Mouse (Mus musculus) liver, postnatal 0 days (tissue): ENCODE results near the gene D030056L22Rik. TPM values are rescaled to one million over a fixed set of nuclear protein-coding genes. Genes with fewer than 3 reads are reported as not detected.
"Not testable (repeated sequence)": the region's sequence is repeated elsewhere in the genome, so short reads cannot be mapped to it uniquely, and the experiment has no call there.

Experiments
- ATAC-seq: fragments of 200-750 bp; cut with Nextera tagmentation; 2 replicates; pipeline ENCODE4 v1.8.0; 2017; ENCODE audit warnings: mild to moderate bottlenecking, moderate library complexity
- DNase-seq: peaks from one replicate; pipeline ENCODE4 v3.0.0-alpha.2; 2016
- H3K27ac ChIP-seq: fragments of 300-500 bp; sonication (generic); 2 replicates; pipeline ENCODE4 v1.5.1; 2014; ENCODE audit warnings: antibody characterized with exemption, moderate library complexity, mild to moderate bottlenecking, low read depth
- H3K27me3 ChIP-seq: fragments of 300-500 bp; sonication (generic); 2 replicates; pipeline ENCODE4 v1.6.1; 2014; ENCODE audit warnings: low read length, control low read depth, mixed read lengths; ENCODE audit not compliant: insufficient read depth
- H3K36me3 ChIP-seq: fragments of 300-500 bp; sonication (generic); replicated peaks from 2 replicates; pipeline ENCODE4 v1.6.1; 2014; ENCODE audit warnings: mild to moderate bottlenecking, control low read depth, low read length, moderate library complexity, mixed read lengths; ENCODE audit not compliant: insufficient read depth
- H3K4me1 ChIP-seq: fragments of 300-500 bp; sonication (generic); 2 replicates; pipeline ENCODE4 v1.6.1; 2014; ENCODE audit warnings: antibody characterized with exemption, mild to moderate bottlenecking, control low read depth; ENCODE audit not compliant: insufficient read depth
- H3K4me2 ChIP-seq: fragments of 300-500 bp; sonication (generic); 2 replicates; pipeline ENCODE4 v1.6.1; 2014; ENCODE audit warnings: low read depth, mild to moderate bottlenecking, low read length, moderate library complexity, mixed read lengths
- H3K4me3 ChIP-seq: fragments of 300-500 bp; sonication (generic); 2 replicates; pipeline ENCODE4 v1.5.1; 2014; ENCODE audit warnings: low read depth, low read length
- H3K9ac ChIP-seq: fragments of 300-500 bp; sonication (generic); replicated peaks from 2 replicates; pipeline ENCODE4 v1.6.1; 2014; ENCODE audit warnings: mild to moderate bottlenecking, moderate library complexity
- H3K9me3 ChIP-seq: fragments of 300-500 bp; sonication (generic); 2 replicates; pipeline ENCODE4 v1.6.1; 2016; ENCODE audit warnings: mild to moderate bottlenecking, control low read depth, low read length, mixed read lengths
- CTCF ChIP-seq: sonication (generic); IDR thresholded peaks from 2 replicates; pipeline ENCODE4 v1.5.1; 2016; ENCODE audit warnings: antibody characterized with exemption, low read depth
- EP300 ChIP-seq: IDR thresholded peaks from 2 replicates; pipeline ENCODE4 v1.6.1; 2016; ENCODE audit warnings: antibody characterized with exemption, low read depth, mild to moderate bottlenecking
- WGBS: fragments of 180-500 bp; shearing (Covaris S2); extraction: QIAGEN DNeasy Blood & Tissue Kit; methylation state at CpG from one replicate; pipeline ENCODE4 v1.1.7; 2014; ENCODE audit not compliant: insufficient replicate concordance; 5-methylcytosine and 5-hydroxymethylcytosine counted together
- polyA plus RNA-seq: library from polyadenylated mRNA; unstranded; fragments of >200 nt; fragmentation: Nextera tagmentation; extraction: Ambion mirVana; gene quantifications from 2 replicates; pipeline ENCODE4 v1.2.1, GENCODE M21; 2015

D030056L22Rik gene
- polyA plus RNA-seq, 1 experiment from 2014 or later: 18.2 TPM

- Histone ChIP-seq H3K4me3 (no peak overlapping the region), H3K27ac (peak overlapping the region; percentile 62; the same call in 1 of the 2 replicates), H3K36me3 (peaks cover 10% of the 10 kb centered on the region; the same call in 1 of the 2 replicates), H3K27me3 (no peaks in the 10 kb centered on the region), H3K4me2 (no peak overlapping the region), H3K9me3 (no peaks in the 10 kb centered on the region), H3K4me1 (peaks cover 12% of the 10 kb centered on the region), H3K9ac (no peak overlapping the region)
- TF ChIP-seq EP300: no peak
- no peak for TF ChIP-seq CTCF
- ATAC-seq: peak; percentile 41; the same call in 1 of the 2 replicates
- 78% methylated on average over 3 of the region's 3 CpGs for WGBS
- no peak for DNase-seq
Measured at GRCm38 (mm10) chr19:18695116-18695515, 17.9 kb upstream of the D030056L22Rik start.

GRCm38 (mm10) chr19:18695552-18695951 is 17.4 kb upstream of the D030056L22Rik start:
- Histone ChIP-seq H3K4me2 (0 out of 2 replicates have a peak overlapping the region, but pooled peaks have one; percentile 22), H3K4me3 (no peak overlapping the region), H3K27ac (peak overlapping the region; percentile 62; the same call in 1 of the 2 replicates), H3K27me3 (no peaks in the 10 kb centered on the region), H3K9me3 (no peaks in the 10 kb centered on the region), H3K4me1 (peaks cover 12% of the 10 kb centered on the region), H3K36me3 (peaks cover 10% of the 10 kb centered on the region; the same call in 1 of the 2 replicates), H3K9ac (no peak overlapping the region)
- DNase-seq: no peak
- peak; percentile 75 for ATAC-seq
- TF ChIP-seq EP300: peak; percentile 89
- TF ChIP-seq CTCF: no peak
- 60% methylated on average over 1 of the region's 1 CpGs for WGBS

GRCm38 (mm10) chr19:18708101-18708500 is 4.9 kb upstream of the D030056L22Rik start:
- Histone ChIP-seq H3K36me3 (no peaks in the 10 kb centered on the region), H3K4me1 (peaks cover 5% of the 10 kb centered on the region; the same call in 1 of the 2 replicates), H3K27me3 (no peaks in the 10 kb centered on the region), H3K9ac (no peak overlapping the region), H3K4me3 (no peak overlapping the region), H3K4me2 (no peak overlapping the region), H3K27ac (no peak overlapping the region), H3K9me3 (no peaks in the 10 kb centered on the region)
- TF ChIP-seq EP300 (no peak), CTCF (no peak)
- ATAC-seq: no peak
- no peak for DNase-seq

- DNase-seq: no peak
- H3K4me2 ChIP-seq: no peak overlapping the region
- TF ChIP-seq CTCF (no peak), EP300 (no peak)
- no peak overlapping the region for H3K9ac ChIP-seq
- no peak for ATAC-seq
- H3K27me3 ChIP-seq: no peaks in the 10 kb centered on the region
- whole genome bisulfite sequencing: 91% methylated on average over 6 of the region's 6 CpGs
- H3K27ac ChIP-seq: no peak overlapping the region
- no peak overlapping the region for H3K4me3 ChIP-seq
- H3K9me3 ChIP-seq: no peaks in the 10 kb centered on the region
- no peaks in the 10 kb centered on the region for H3K36me3 ChIP-seq
- H3K4me1 ChIP-seq: peaks cover 12% of the 10 kb centered on the region
Measured at GRCm38 (mm10) chr19:18710903-18711302, 2.1 kb upstream of the D030056L22Rik start.

- 75% methylated on average over 9 of the region's 9 CpGs for WGBS
- no peak for TF ChIP-seq CTCF
- no peak for TF ChIP-seq EP300
- no peaks in the 10 kb centered on the region for H3K9me3 ChIP-seq
- DNase-seq: no peak
- H3K4me2 ChIP-seq: peak overlapping the region; percentile 88
- ATAC-seq: no peak
- H3K27ac ChIP-seq: peak overlapping the region; percentile 96; the same call in 1 of the 2 replicates
- H3K36me3 ChIP-seq: no peaks in the 10 kb centered on the region
- no peak overlapping the region for H3K4me3 ChIP-seq
- peaks cover 12% of the 10 kb centered on the region for H3K4me1 ChIP-seq
- no peak overlapping the region for H3K9ac ChIP-seq
- H3K27me3 ChIP-seq: no peaks in the 10 kb centered on the region
Measured at GRCm38 (mm10) chr19:18711589-18711988, 1.4 kb upstream of the D030056L22Rik start.

GRCm38 (mm10) chr19:18712153-18712865 is 684 bp upstream of the D030056L22Rik start:
- TF ChIP-seq EP300 (peak; percentile 82), CTCF (no peak)
- Histone ChIP-seq H3K27ac (peak overlapping the region; percentile 96), H3K9me3 (no peaks in the 10 kb centered on the region), H3K4me2 (peak overlapping the region; percentile 88), H3K27me3 (no peaks in the 10 kb centered on the region), H3K36me3 (peaks cover 4% of the 10 kb centered on the region; the same call in 1 of the 2 replicates), H3K4me1 (peaks cover 12% of the 10 kb centered on the region), H3K9ac (peak overlapping the region; percentile 94), H3K4me3 (peak overlapping the region; percentile 93)
- WGBS: 31% methylated on average over 16 of the region's 16 CpGs
- no peak for ATAC-seq
- DNase-seq: peak; percentile 29

- peak overlapping the region; percentile 88 for H3K4me2 ChIP-seq
- 4% methylated on average over 35 of the region's 46 CpGs for WGBS
- H3K4me1 ChIP-seq: peaks cover 12% of the 10 kb centered on the region
- H3K27me3 ChIP-seq, H3K36me3 ChIP-seq, H3K9me3 ChIP-seq: not testable (repeated sequence)
- DNase-seq (peak; percentile 72), ATAC-seq (peak; percentile 57)
- H3K27ac ChIP-seq: peak overlapping the region; percentile 96
- H3K4me3 ChIP-seq: peak overlapping the region; percentile 93
- peak overlapping the region; percentile 94 for H3K9ac ChIP-seq
Measured at GRCm38 (mm10) chr19:18713357-18713756, 364 bp downstream of the D030056L22Rik start.
